Mouse (Mus musculus): ENCODE data around the gene Angpt4.

- no peak for TF ChIP-seq CTCF (IDR thresholded peaks at IDR 0.05; ENCODE audit: low read depth)
- TF ChIP-seq EP300 (IDR thresholded peaks at IDR 0.05; ENCODE audit: low read depth), result no peak
Observed at GRCm38 (mm10) chr2:151904636-151905035, 6.4 kb upstream of the Angpt4 start.
